Mouse (Mus musculus) cerebellum, adult 2 months (tissue): ENCODE data around the gene Six4.

ENCODE experiments used
- CTCF ChIP-seq: fragments of 200-500 bp; IDR thresholded peaks from 2 replicates; pipeline ENCODE4 v1.5.1; 2011; ENCODE audit warnings: low read depth, mild to moderate bottlenecking, control low read depth, low read length, moderate library complexity, borderline replicate concordance; ENCODE audit not compliant: insufficient read depth
- POLR2A ChIP-seq: fragments of 200-500 bp; IDR thresholded peaks from 2 replicates; pipeline ENCODE4 v1.6.1; 2011; ENCODE audit warnings: low read length, control low read depth, borderline replicate concordance; ENCODE audit not compliant: insufficient read depth

- TF ChIP-seq POLR2A = no peak
- TF ChIP-seq CTCF = no peak
Observed at GRCm38 (mm10) chr12:73053668-73054241, 59.5 kb downstream of the Six4 start, which contains the start of gene Six1.
